Mouse (Mus musculus): Measurements from ENCODE around the gene Tsen54. TPM values are rescaled to one million over a fixed set of nuclear protein-coding genes. Genes with fewer than 3 reads are reported as not detected.

Gene Tsen54
- polyA plus RNA-seq, 1 experiment from 2014 or later: 23.0 TPM

- H3K9ac ChIP-seq: peak overlapping the region; percentile 96
- no peak for ATAC-seq (ENCODE audit: insufficient number of reproducible peaks, low FRiP score)
- WGBS: 2% methylated on average over 27 of the region's 28 CpGs
Observed at GRCm38 (mm10) chr11:115812533-115813420, 1.7 kb upstream of the Tsen54 start.

GRCm38 (mm10) chr11:115813507-115814296 lies 822 bp upstream of the Tsen54 start, which contains the start of gene Caskin2:
Gene Caskin2, minus strand, starts transcription at chr11:115813639.
- H3K4me1 ChIP-seq (replicated peaks): peaks cover 51% of the 10 kb centered on the region
- H3K27me3 ChIP-seq (replicated peaks): no peaks in the 10 kb centered on the region
- peak within 1 kb of the TSS; percentile 96 for H3K9ac ChIP-seq
- H3K4me3 ChIP-seq: peak within 1 kb of the TSS; percentile 69
- peaks cover 43% of the 10 kb centered on the region for H3K36me3 ChIP-seq
- peak within 1 kb of the TSS; percentile 91 for H3K27ac ChIP-seq (ENCODE audit: poor library complexity, severe bottlenecking)
- under 1% methylated on average over 44 of the region's 44 CpGs for WGBS
- H3K4me2 ChIP-seq: peak within 1 kb of the TSS; percentile 86
- ATAC-seq (ENCODE audit: insufficient number of reproducible peaks, low FRiP score): peak; percentile 89
- no peaks in the 10 kb centered on the region for H3K9me3 ChIP-seq (replicated peaks)

More at GRCm38 (mm10) chr11:115812533-115813420, 1.7 kb upstream of the Tsen54 start:
- peaks cover 61% of the 10 kb centered on the region for H3K4me1 ChIP-seq (replicated peaks)
- H3K27ac ChIP-seq (ENCODE audit: poor library complexity, severe bottlenecking): peak overlapping the region; percentile 91
- H3K36me3 ChIP-seq: peaks cover 38% of the 10 kb centered on the region
- H3K9me3 ChIP-seq (replicated peaks): no peaks in the 10 kb centered on the region
- peak overlapping the region; percentile 69 for H3K4me3 ChIP-seq
- no peaks in the 10 kb centered on the region for H3K27me3 ChIP-seq (replicated peaks)
- peak overlapping the region; percentile 86 for H3K4me2 ChIP-seq

- no peak overlapping the region for H3K27ac ChIP-seq (ENCODE audit: poor library complexity, severe bottlenecking)
- no peak overlapping the region for H3K4me2 ChIP-seq
- no peak overlapping the region for H3K4me3 ChIP-seq
- H3K4me1 ChIP-seq (replicated peaks): peaks cover 15% of the 10 kb centered on the region
- H3K9me3 ChIP-seq (replicated peaks): no peaks in the 10 kb centered on the region
- no peak for ATAC-seq (ENCODE audit: insufficient number of reproducible peaks, low FRiP score)
- WGBS: 87% methylated on average over 5 of the region's 5 CpGs
- H3K27me3 ChIP-seq (replicated peaks): no peaks in the 10 kb centered on the region
- peaks cover 53% of the 10 kb centered on the region for H3K36me3 ChIP-seq
- no peak overlapping the region for H3K9ac ChIP-seq
Observed at GRCm38 (mm10) chr11:115817331-115817730, 2.8 kb downstream of the Tsen54 start.

- Histone ChIP-seq H3K36me3 (peaks cover 58% of the 10 kb centered on the region), H3K27ac (ENCODE audit: poor library complexity, severe bottlenecking) (no peak overlapping the region), H3K4me1 (replicated peaks) (peaks cover 26% of the 10 kb centered on the region), H3K4me3 (no peak overlapping the region), H3K27me3 (replicated peaks) (no peaks in the 10 kb centered on the region), H3K4me2 (no peak overlapping the region), H3K9me3 (replicated peaks) (no peaks in the 10 kb centered on the region), H3K9ac (no peak overlapping the region)
- ATAC-seq (ENCODE audit: insufficient number of reproducible peaks, low FRiP score): no peak
- 88% methylated on average over 16 of the region's 16 CpGs for WGBS
Observed at GRCm38 (mm10) chr11:115819915-115820623, 5.5 kb downstream of the Tsen54 start.

GRCm38 (mm10) chr11:115821001-115821400 lies 6.5 kb downstream of the Tsen54 start:
- Histone ChIP-seq H3K9me3 (replicated peaks) (no peaks in the 10 kb centered on the region), H3K27ac (ENCODE audit: poor library complexity, severe bottlenecking) (no peak overlapping the region), H3K4me3 (no peak overlapping the region), H3K4me1 (replicated peaks) (peaks cover 21% of the 10 kb centered on the region), H3K27me3 (replicated peaks) (no peaks in the 10 kb centered on the region), H3K9ac (no peak overlapping the region), H3K36me3 (peaks cover 58% of the 10 kb centered on the region), H3K4me2 (no peak overlapping the region)
- WGBS: 66% methylated on average over 4 of the region's 4 CpGs
- no peak for ATAC-seq (ENCODE audit: insufficient number of reproducible peaks, low FRiP score)

GRCm38 (mm10) chr11:115823774-115824740 lies 9.5 kb downstream of the Tsen54 start, which contains the start of gene Llgl2:
Gene Llgl2, plus strand, starts transcription at chr11:115824049.
- under 1% methylated on average over 87 of the region's 87 CpGs for WGBS
- Histone ChIP-seq H3K4me2 (peak within 1 kb of the TSS; percentile 96), H3K4me3 (peak within 1 kb of the TSS; percentile 67), H3K9ac (peak within 1 kb of the TSS; percentile 71), H3K27ac (ENCODE audit: poor library complexity, severe bottlenecking) (no peak within 1 kb of the TSS), H3K36me3 (peaks cover 35% of the 10 kb centered on the region), H3K27me3 (replicated peaks) (no peaks in the 10 kb centered on the region), H3K9me3 (replicated peaks) (no peaks in the 10 kb centered on the region), H3K4me1 (replicated peaks) (peaks cover 33% of the 10 kb centered on the region)
- ATAC-seq (ENCODE audit: insufficient number of reproducible peaks, low FRiP score): peak; percentile 95

- peak overlapping the region; percentile 96 for H3K4me2 ChIP-seq
- H3K9me3 ChIP-seq (replicated peaks): no peaks in the 10 kb centered on the region
- peak overlapping the region; percentile 71 for H3K9ac ChIP-seq
- H3K4me1 ChIP-seq (replicated peaks): peaks cover 41% of the 10 kb centered on the region
- ATAC-seq (ENCODE audit: insufficient number of reproducible peaks, low FRiP score): no peak
- H3K27ac ChIP-seq (ENCODE audit: poor library complexity, severe bottlenecking): no peak overlapping the region
- 17% methylated on average over 11 of the region's 11 CpGs for WGBS
- H3K4me3 ChIP-seq: peak overlapping the region; percentile 67
- no peaks in the 10 kb centered on the region for H3K27me3 ChIP-seq (replicated peaks)
- H3K36me3 ChIP-seq: peaks cover 30% of the 10 kb centered on the region
Observed at GRCm38 (mm10) chr11:115824813-115825212, 10.3 kb downstream of the Tsen54 start.

- 56% methylated on average over 5 of the region's 5 CpGs for WGBS
- H3K4me2 ChIP-seq: no peak overlapping the region
- no peak overlapping the region for H3K9ac ChIP-seq
- H3K4me1 ChIP-seq (replicated peaks): peaks cover 58% of the 10 kb centered on the region
- no peaks in the 10 kb centered on the region for H3K9me3 ChIP-seq (replicated peaks)
- no peak overlapping the region for H3K27ac ChIP-seq (ENCODE audit: poor library complexity, severe bottlenecking)
- no peak for ATAC-seq (ENCODE audit: insufficient number of reproducible peaks, low FRiP score)
- peaks cover 13% of the 10 kb centered on the region for H3K36me3 ChIP-seq
- H3K27me3 ChIP-seq (replicated peaks): no peaks in the 10 kb centered on the region
- no peak overlapping the region for H3K4me3 ChIP-seq
Observed at GRCm38 (mm10) chr11:115826487-115826886, 12.0 kb downstream of the Tsen54 start.

- no peaks in the 10 kb centered on the region for H3K27me3 ChIP-seq (replicated peaks)
- no peak overlapping the region for H3K4me3 ChIP-seq
- H3K9ac ChIP-seq: peak overlapping the region; percentile 21; the same call in 1 of the 2 replicates
- no peaks in the 10 kb centered on the region for H3K9me3 ChIP-seq (replicated peaks)
- H3K27ac ChIP-seq (ENCODE audit: poor library complexity, severe bottlenecking): no peak overlapping the region
- 87% methylated on average over 6 of the region's 6 CpGs for WGBS
- peaks cover 69% of the 10 kb centered on the region for H3K4me1 ChIP-seq (replicated peaks)
- peaks cover 2% of the 10 kb centered on the region for H3K36me3 ChIP-seq
- H3K4me2 ChIP-seq: no peak overlapping the region
- no peak for ATAC-seq (ENCODE audit: insufficient number of reproducible peaks, low FRiP score)
Observed at GRCm38 (mm10) chr11:115827624-115828023, 13.1 kb downstream of the Tsen54 start.

- Histone ChIP-seq H3K4me2 (no peak overlapping the region), H3K36me3 (no peaks in the 10 kb centered on the region), H3K4me3 (no peak overlapping the region), H3K27me3 (replicated peaks) (no peaks in the 10 kb centered on the region), H3K27ac (ENCODE audit: poor library complexity, severe bottlenecking) (peak overlapping the region; percentile 45), H3K9me3 (replicated peaks) (no peaks in the 10 kb centered on the region), H3K9ac (no peak overlapping the region; the same call in 1 of the 2 replicates), H3K4me1 (replicated peaks) (peaks cover 77% of the 10 kb centered on the region)
- no peak; the same call in 1 of the 2 replicates for ATAC-seq (ENCODE audit: insufficient number of reproducible peaks, low FRiP score)
- 49% methylated on average over 4 of the region's 4 CpGs for WGBS
Observed at GRCm38 (mm10) chr11:115829036-115829435, 14.5 kb downstream of the Tsen54 start.
